Mouse (Mus musculus) forebrain, embryonic 11.5 days (tissue): Measurements from ENCODE around the gene Eaf2. TPM values are rescaled to one million over a fixed set of nuclear protein-coding genes. Genes with fewer than 3 reads are reported as not detected.

Source experiments
- ATAC-seq: fragments of 200-750 bp; cut with Nextera tagmentation; replicated peaks from 2 replicates; pipeline ENCODE4 v1.8.0; 2017; ENCODE audit warnings: moderate TSS enrichment; ENCODE audit not compliant: low FRiP score
- DNase-seq: peaks from one replicate; pipeline ENCODE4 v3.0.0-alpha.2; 2017; ENCODE audit warnings: low spot score
- H3K27ac ChIP-seq: fragments of 300-500 bp; sonication (generic); 2 replicates; pipeline ENCODE4 v1.5.1; 2014; ENCODE audit warnings: low read depth, low read length
- H3K27me3 ChIP-seq: fragments of 300-500 bp; sonication (generic); 2 replicates; pipeline ENCODE4 v1.6.1; 2014; ENCODE audit warnings: mild to moderate bottlenecking, low read length, mixed read lengths; ENCODE audit not compliant: control insufficient read depth, insufficient read depth
- H3K36me3 ChIP-seq: fragments of 300-500 bp; sonication (generic); 2 replicates; pipeline ENCODE4 v1.6.1; 2014; ENCODE audit warnings: mild to moderate bottlenecking, low read length, moderate library complexity, mixed read lengths; ENCODE audit not compliant: control insufficient read depth, insufficient read depth
- H3K4me1 ChIP-seq: fragments of 300-500 bp; sonication (generic); replicated peaks from 2 replicates; pipeline ENCODE4 v1.6.1; 2014; ENCODE audit warnings: low read length, mixed read lengths; ENCODE audit not compliant: control insufficient read depth, insufficient read depth
- H3K4me2 ChIP-seq: fragments of 300-500 bp; sonication (generic); 2 replicates; pipeline ENCODE4 v1.6.1; 2014; ENCODE audit warnings: low read depth, mild to moderate bottlenecking, low read length, moderate library complexity, mixed read lengths; ENCODE audit not compliant: severe bottlenecking
- H3K4me3 ChIP-seq: fragments of 300-500 bp; sonication (generic); 2 replicates; pipeline ENCODE4 v1.5.1; 2014; ENCODE audit warnings: low read depth, low read length
- H3K9ac ChIP-seq: fragments of 300-500 bp; sonication (generic); 2 replicates; pipeline ENCODE4 v1.6.1; 2014; ENCODE audit warnings: low read length
- H3K9me3 ChIP-seq: fragments of 300-500 bp; sonication (generic); 2 replicates; pipeline ENCODE4 v1.6.1; 2016; ENCODE audit warnings: low read length, mixed read lengths; ENCODE audit not compliant: control insufficient read depth
- WGBS: fragments of 180-500 bp; shearing (Covaris S2); extraction: QIAGEN DNeasy Blood & Tissue Kit; methylation state at CpG from one replicate; pipeline ENCODE4 v1.1.7; 2014; 5-methylcytosine and 5-hydroxymethylcytosine counted together
- polyA plus RNA-seq: library from polyadenylated mRNA; unstranded; fragments of >200 nt; fragmentation: Nextera tagmentation; extraction: Ambion mirVana; gene quantifications from 2 replicates; pipeline ENCODE4 v1.2.1, GENCODE M21; 2014

Eaf2 gene
- polyA plus RNA-seq, 1 experiment from 2014 or later: 1.4 TPM

GRCm38 (mm10) chr16:36772996-36773395, 101.8 kb downstream of the Eaf2 start:
- WGBS: 91% methylated on average over 5 of the region's 5 CpGs

GRCm38 (mm10) chr16:36771703-36772102, 103.1 kb downstream of the Eaf2 start:
- Histone ChIP-seq H3K36me3 (no peaks in the 10 kb centered on the region), H3K9ac (no peak overlapping the region), H3K27ac (no peak overlapping the region), H3K4me1 (no peaks in the 10 kb centered on the region), H3K27me3 (no peaks in the 10 kb centered on the region), H3K9me3 (no peaks in the 10 kb centered on the region), H3K4me3 (no peak overlapping the region), H3K4me2 (no peak overlapping the region)
- ATAC-seq (no peak), DNase-seq (no peak)
- 90% methylated on average over 3 of the region's 3 CpGs for WGBS

More at GRCm38 (mm10) chr16:36772996-36773395, 101.8 kb downstream of the Eaf2 start:
- no peaks in the 10 kb centered on the region for H3K36me3 ChIP-seq
- no peaks in the 10 kb centered on the region for H3K9me3 ChIP-seq
- H3K27me3 ChIP-seq: no peaks in the 10 kb centered on the region
- H3K27ac ChIP-seq: no peak overlapping the region
- ATAC-seq (no peak), DNase-seq (no peak)
- H3K4me1 ChIP-seq: no peaks in the 10 kb centered on the region
- no peak overlapping the region for H3K4me2 ChIP-seq
- no peak overlapping the region for H3K9ac ChIP-seq
- H3K4me3 ChIP-seq: no peak overlapping the region

GRCm38 (mm10) chr16:36771244-36771643, 103.6 kb downstream of the Eaf2 start:
- H3K36me3 ChIP-seq: no peaks in the 10 kb centered on the region
- no peak overlapping the region for H3K9ac ChIP-seq
- no peak for ATAC-seq
- no peaks in the 10 kb centered on the region for H3K9me3 ChIP-seq
- H3K4me2 ChIP-seq: no peak overlapping the region
- H3K4me3 ChIP-seq: no peak overlapping the region
- no peaks in the 10 kb centered on the region for H3K27me3 ChIP-seq
- WGBS: 58% methylated on average over 2 of the region's 2 CpGs
- no peaks in the 10 kb centered on the region for H3K4me1 ChIP-seq
- DNase-seq: no peak
- no peak overlapping the region for H3K27ac ChIP-seq

- Histone ChIP-seq H3K9me3 (no peaks in the 10 kb centered on the region), H3K27me3 (no peaks in the 10 kb centered on the region), H3K27ac (no peak overlapping the region), H3K4me1 (no peaks in the 10 kb centered on the region), H3K36me3 (no peaks in the 10 kb centered on the region), H3K9ac (no peak overlapping the region), H3K4me3 (no peak overlapping the region), H3K4me2 (no peak overlapping the region)
- 24% methylated on average over 4 of the region's 4 CpGs for WGBS
- ATAC-seq (no peak), DNase-seq (no peak)
Observed at GRCm38 (mm10) chr16:36770830-36771229, 104.0 kb downstream of the Eaf2 start.

- DNase-seq (no peak), ATAC-seq (no peak)
- Histone ChIP-seq H3K27me3 (no peaks in the 10 kb centered on the region), H3K27ac (no peak overlapping the region), H3K4me3 (no peak overlapping the region), H3K4me2 (no peak overlapping the region), H3K9me3 (no peaks in the 10 kb centered on the region), H3K9ac (no peak overlapping the region), H3K36me3 (no peaks in the 10 kb centered on the region), H3K4me1 (no peaks in the 10 kb centered on the region)
- 75% methylated on average over 8 of the region's 13 CpGs for WGBS
Observed at GRCm38 (mm10) chr16:36770191-36770771, 104.5 kb downstream of the Eaf2 start.

- 91% methylated on average over 3 of the region's 3 CpGs for WGBS
- DNase-seq: no peak
Observed at GRCm38 (mm10) chr16:36751979-36752378, 122.8 kb downstream of the Eaf2 start.

GRCm38 (mm10) chr16:36747767-36748166, 127.0 kb downstream of the Eaf2 start:
- Histone ChIP-seq H3K9me3 (no peaks in the 10 kb centered on the region), H3K27ac (no peak overlapping the region), H3K4me1 (no peaks in the 10 kb centered on the region), H3K36me3 (no peaks in the 10 kb centered on the region), H3K9ac (no peak overlapping the region), H3K27me3 (no peaks in the 10 kb centered on the region), H3K4me3 (no peak overlapping the region), H3K4me2 (no peak overlapping the region)
- ATAC-seq: no peak
- DNase-seq: no peak
- WGBS: 70% methylated on average over 2 of the region's 2 CpGs

More at GRCm38 (mm10) chr16:36751979-36752378, 122.8 kb downstream of the Eaf2 start:
- no peak overlapping the region for H3K27ac ChIP-seq
- no peaks in the 10 kb centered on the region for H3K9me3 ChIP-seq
- H3K9ac ChIP-seq: no peak overlapping the region
- H3K36me3 ChIP-seq: no peaks in the 10 kb centered on the region
- H3K4me1 ChIP-seq: no peaks in the 10 kb centered on the region
- no peak overlapping the region for H3K4me2 ChIP-seq
- no peak for ATAC-seq
- no peaks in the 10 kb centered on the region for H3K27me3 ChIP-seq
- no peak overlapping the region for H3K4me3 ChIP-seq

GRCm38 (mm10) chr16:36747068-36747467, 127.7 kb downstream of the Eaf2 start:
- Histone ChIP-seq H3K4me1 (no peaks in the 10 kb centered on the region), H3K36me3 (no peaks in the 10 kb centered on the region), H3K27ac (no peak overlapping the region), H3K9me3 (no peaks in the 10 kb centered on the region), H3K27me3 (no peaks in the 10 kb centered on the region), H3K4me2 (no peak overlapping the region), H3K9ac (no peak overlapping the region), H3K4me3 (no peak overlapping the region)
- DNase-seq (no peak), ATAC-seq (no peak)
- 90% methylated on average over 4 of the region's 4 CpGs for WGBS

GRCm38 (mm10) chr16:36743580-36743979, 131.2 kb downstream of the Eaf2 start:
- 94% methylated on average over 8 of the region's 8 CpGs for WGBS

More at GRCm38 (mm10) chr16:36743580-36743979, 131.2 kb downstream of the Eaf2 start:
- H3K9me3 ChIP-seq: no peaks in the 10 kb centered on the region
- H3K4me1 ChIP-seq: no peaks in the 10 kb centered on the region
- no peak overlapping the region for H3K9ac ChIP-seq
- no peak overlapping the region for H3K4me3 ChIP-seq
- H3K36me3 ChIP-seq: no peaks in the 10 kb centered on the region
- no peaks in the 10 kb centered on the region for H3K27me3 ChIP-seq
- no peak for DNase-seq
- H3K4me2 ChIP-seq: no peak overlapping the region
- no peak for ATAC-seq
- no peak overlapping the region for H3K27ac ChIP-seq
